Mouse (Mus musculus): ENCODE measurements around the gene Ttll9.

The Ttll9 gene

DNA sequence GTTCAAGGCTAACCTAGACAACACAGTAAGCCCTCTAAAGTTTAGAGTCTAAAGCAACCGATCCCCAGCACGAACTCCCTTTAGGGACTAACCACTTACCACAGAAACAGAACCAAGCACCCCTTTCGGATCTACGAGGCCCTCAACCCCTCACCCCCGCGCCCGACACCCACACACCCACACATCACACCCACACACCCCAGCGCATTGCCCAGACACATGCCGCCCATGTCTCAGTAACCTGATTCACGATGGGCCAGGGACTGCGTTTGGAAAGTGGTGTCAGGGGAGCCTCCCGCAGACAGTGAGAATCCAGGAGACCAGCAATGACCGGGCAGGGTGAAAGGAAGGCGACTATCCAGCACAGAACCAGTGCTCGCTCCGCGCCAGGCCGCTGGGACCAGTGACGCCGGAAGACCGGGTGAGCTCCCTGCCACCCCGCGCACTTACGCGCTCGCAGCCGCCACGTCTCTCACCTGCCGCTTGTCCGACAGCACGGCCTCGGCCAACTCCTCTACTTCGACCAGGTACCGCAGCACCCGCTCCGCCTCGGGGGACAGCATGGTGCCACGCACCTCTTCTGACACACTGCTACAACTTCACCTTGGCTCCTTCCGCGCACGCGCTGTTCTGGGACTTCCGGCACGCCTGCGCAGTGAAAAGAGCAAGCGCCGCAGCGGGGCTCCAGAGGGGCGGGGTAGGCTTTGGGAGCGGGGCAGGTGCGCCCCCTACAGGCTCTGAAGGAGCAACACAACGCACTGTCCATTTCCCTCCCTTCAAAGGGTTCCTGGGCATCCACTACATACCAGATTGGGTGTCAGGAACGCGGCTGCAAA lies 52.7 kb downstream of the Ttll9 start, which contains the start of gene Pdrg1:
Pdrg1 (minus strand) TSS at position 670 of the 836 bp plus-strand sequence.
- DNase-seq = peak; percentile 96

GRCm38 (mm10) chr2:153015804-153016203 lies 53.5 kb downstream of the Ttll9 start:
- no peak for DNase-seq

GRCm38 (mm10) chr2:153016786-153017185 lies 54.5 kb downstream of the Ttll9 start:
- DNase-seq = no peak

DNA sequence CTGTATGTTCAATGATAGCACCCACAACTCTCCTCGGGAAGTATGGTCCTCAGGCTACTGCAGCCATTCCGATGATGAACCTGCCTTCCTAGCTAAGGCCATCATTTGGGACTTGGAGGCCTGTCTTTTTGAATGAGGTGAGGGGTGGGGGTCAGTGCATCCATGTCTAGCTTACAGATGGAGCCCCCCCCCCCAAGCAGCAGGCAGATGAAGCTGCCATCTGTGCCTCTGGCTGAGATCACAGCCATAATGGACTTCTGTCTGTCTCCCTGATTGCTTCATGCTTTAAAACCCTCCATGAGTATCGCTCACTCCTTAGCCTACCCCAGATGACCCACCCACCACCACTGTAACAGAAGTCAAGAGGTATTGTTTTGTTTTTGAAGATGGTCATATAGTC lies 57.1 kb downstream of the Ttll9 start:
- DNase-seq = no peak

DNA sequence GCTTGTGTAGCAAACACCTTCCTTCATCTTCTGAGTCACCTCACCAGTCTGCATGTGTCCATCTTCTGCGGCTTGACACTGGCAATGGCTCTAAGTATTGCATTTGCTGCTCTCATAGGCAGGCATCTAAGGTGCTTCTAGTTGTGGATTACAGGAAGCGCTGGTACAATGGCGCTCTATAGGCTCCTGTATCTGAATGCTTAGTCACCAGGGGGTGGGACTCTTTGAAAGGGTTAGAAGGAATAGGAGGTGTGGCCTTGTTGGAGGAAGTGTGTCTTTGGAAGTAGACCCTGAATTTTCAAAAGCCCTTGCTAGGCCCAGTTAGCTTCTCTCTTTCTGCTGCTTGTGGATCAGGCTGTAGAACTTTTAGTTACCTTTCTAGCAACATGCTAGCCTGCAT lies 58.9 kb downstream of the Ttll9 start:
- no peak for DNase-seq

GRCm38 (mm10) chr2:153022855-153023254 lies 60.6 kb downstream of the Ttll9 start:
- no peak for DNase-seq

DNA sequence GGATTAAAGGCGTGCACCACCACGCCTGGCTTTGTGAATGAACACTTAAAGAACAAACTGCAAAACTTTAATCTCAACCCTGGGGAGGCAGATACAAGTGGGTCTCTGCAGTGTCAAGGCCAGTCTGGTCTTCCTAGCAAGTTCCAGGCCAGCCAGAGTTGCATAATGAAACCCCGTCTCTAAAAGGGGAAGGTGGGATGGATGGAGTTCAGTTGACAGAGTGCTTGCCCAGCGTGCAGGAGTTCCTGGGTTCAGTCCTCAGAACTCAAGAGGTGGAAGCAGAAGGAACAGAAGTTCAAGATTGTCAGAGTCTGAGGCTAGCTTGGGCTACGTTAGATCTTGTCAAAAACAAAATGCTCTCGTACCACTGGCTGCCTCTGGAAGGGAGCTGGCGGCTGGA lies 63.8 kb downstream of the Ttll9 start:
- DNase-seq = no peak

DNA sequence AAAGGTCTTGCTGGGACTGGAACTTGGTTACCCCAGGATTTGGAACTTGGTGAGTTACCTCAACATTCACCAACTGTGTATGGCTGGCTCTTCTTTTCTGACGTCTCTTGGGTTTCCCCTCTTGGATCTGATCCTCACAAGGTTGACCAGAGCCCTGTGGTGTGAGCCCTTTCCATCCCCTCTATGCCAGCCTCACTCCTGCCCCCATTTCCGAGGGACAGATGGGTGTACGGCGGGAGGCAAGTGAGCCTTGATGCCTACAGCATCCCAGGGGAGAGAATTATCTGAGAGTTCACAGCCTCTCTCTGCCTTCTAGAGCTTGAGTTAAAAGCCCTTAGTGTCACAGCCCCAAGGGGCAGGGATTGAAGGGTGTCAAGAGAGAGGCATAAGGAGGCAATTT lies 65.2 kb downstream of the Ttll9 start:
- DNase-seq = no peak

DNA sequence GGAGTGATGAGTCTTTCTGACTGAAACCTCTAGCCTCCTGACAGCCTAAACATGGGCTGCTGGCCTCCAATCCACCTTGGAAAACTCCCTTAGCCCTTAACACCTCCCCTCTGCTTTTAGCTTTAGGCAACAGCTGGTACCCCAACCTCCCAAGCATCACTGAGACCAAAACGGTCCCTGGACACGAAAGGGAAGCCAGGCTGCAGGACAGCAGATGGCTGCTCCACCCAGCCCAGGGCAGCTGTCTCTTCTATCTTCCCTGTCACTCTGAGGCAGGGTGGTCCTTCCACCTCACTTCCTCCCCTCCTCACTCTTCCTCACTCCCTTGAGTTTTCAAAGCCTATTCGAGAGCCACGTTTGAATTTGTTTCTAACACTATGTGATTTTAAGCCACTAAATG lies 68.1 kb downstream of the Ttll9 start:
- no peak for DNase-seq

GRCm38 (mm10) chr2:153031126-153032082 lies 69.1 kb downstream of the Ttll9 start, which contains the start of gene Xkr7:
Xkr7 (plus strand) TSS chr2:153031852.
- no peak for DNase-seq

DNA sequence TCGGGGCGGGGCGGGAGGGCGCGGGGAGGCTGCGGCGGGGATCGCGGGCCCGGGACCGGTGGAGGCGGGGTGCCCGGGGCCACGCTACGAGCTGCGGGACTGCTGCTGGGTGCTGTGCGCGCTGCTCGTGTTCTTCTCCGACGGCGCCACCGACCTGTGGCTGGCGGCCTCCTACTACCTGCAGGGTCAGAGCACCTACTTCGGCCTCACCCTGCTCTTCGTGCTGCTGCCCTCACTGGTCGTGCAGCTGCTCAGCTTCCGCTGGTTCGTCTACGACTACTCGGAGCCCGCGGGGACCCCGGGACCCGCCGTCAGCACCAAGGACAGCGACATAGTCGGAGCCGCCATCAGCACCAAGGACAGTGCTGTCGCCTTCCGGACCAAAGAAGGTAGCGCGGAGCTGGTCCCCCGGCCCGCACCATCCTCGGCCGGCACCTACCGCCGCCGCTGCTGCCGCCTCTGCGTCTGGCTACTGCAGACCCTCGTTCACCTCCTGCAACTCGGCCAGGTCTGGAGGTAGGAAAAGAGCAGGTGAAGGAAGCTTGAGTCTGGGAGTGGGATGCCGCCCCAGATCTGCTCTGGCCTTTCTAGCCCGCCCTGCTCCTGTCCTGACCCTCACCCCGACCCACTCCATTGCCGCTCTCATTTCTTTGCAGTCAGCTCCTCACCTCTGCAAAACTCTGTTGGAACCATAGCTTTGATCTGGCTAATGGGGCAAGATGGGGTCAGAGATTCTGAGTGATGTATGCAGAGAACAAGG lies 70.0 kb downstream of the Ttll9 start:
- DNase-seq = peak; percentile 75

- DNase-seq = no peak
Measured at GRCm38 (mm10) chr2:153032973-153033372, 70.7 kb downstream of the Ttll9 start.

GRCm38 (mm10) chr2:153033545-153034230 lies 71.4 kb downstream of the Ttll9 start:
- DNase-seq = no peak

- DNase-seq = no peak
Measured at GRCm38 (mm10) chr2:153036690-153037089, 74.4 kb downstream of the Ttll9 start.

- no peak for DNase-seq
Measured at GRCm38 (mm10) chr2:153043886-153044285, 81.6 kb downstream of the Ttll9 start.

- DNase-seq = no peak
Measured at GRCm38 (mm10) chr2:153045884-153046299, 83.6 kb downstream of the Ttll9 start.

DNA sequence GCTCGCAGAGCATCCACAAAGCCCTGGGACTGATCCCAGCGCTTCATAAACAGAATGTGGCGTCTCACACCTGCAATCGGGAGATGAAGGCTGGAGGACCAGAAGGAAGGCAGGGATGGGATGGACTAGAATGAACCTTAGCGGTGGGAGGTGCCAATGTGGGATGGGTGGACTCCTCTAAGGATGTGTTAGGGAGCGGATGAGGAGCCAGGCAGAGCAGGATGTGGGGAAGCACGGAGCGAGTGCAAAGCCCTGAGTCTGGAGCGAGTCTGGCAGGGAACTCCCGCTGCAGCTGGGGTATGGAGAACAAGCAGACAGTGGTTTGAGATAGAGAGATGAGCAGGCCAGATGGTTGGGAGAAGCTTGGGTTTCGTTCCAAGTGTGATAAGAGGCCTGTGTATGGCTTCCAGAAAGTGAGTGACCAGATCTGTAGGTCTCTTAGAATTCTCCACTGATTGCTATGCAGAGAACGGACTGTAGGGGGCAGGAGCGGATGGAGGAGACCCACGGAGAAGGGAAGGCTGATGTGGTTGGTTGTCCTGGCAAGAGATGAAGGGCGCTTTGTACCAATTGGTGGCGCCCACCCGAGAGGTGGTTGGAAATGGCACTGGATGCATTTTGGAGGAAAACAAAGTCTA lies 85.7 kb downstream of the Ttll9 start:
- peak; percentile 51 for DNase-seq

GRCm38 (mm10) chr2:153049288-153049996 lies 87.2 kb downstream of the Ttll9 start:
- no peak for DNase-seq

DNA sequence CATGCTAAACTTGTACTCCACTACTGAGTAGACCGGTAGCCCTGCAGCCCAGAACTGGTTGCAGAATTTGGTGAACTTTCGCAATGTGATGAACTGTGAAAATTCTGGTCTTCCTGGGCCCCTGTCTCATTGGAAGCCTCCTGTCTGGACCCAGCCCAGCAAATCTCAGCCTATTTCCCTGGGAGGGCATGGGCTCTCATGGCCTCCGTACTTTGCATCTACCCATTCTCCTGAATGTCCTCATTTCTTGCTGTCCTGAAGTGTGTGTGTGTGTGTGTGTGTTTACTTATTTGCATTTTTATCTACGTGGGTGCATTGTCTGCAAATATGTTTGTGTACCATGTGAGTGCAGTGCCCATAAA lies 87.7 kb downstream of the Ttll9 start:
- no peak for DNase-seq

DNA sequence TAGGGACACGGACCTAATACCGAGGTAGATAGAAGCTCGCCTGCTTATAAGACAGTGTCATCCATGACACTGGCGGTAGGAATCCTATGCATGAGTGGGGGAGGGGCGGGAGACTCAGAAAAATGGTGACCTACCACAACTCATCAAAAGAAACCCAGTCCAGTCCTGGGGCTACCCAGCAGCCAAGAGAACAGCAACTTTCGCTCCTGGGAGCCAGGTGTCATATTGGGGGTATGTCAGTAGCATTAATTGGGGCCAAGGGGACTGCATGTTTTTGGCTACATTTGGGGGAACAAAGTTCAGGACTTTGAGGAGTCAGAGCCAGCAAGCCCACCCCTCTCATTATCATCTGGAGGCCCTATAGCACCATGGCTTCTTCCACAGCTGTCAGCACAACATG lies 88.8 kb downstream of the Ttll9 start:
- DNase-seq = no peak

- no peak for DNase-seq
Measured at GRCm38 (mm10) chr2:153051537-153051936, 89.3 kb downstream of the Ttll9 start.
